Comparison of ENCODE assay signal across 8 mouse cellular contexts in genomic region chr5:140798158-140798557, GRCm38 (mm10). TPM values are rescaled to one million over a fixed set of nuclear protein-coding genes. Genes with fewer than 3 reads are reported as not detected.
A peak's percentile ranks its signal among the peaks of the same experiment; 100 is the strongest.
DNase-seq lines count a peak whose midpoint lies in the region; ATAC-seq lines count a peak whose summit lies in the region.

No protein-coding gene starts in this region.

- no peaks in the 10 kb centered on the region for H3K36me3 ChIP-seq in limb, embryonic 11.5 days (ENCODE audit: control insufficient read depth, insufficient read depth, low read length)
- H3K36me3 ChIP-seq in limb, embryonic 10.5 days, result no peaks in the 10 kb centered on the region
- H3K36me3 ChIP-seq in embryonic facial prominence, embryonic 15.5 days, result no peaks in the 10 kb centered on the region; the same call in 1 of the 2 replicates
- no peaks in the 10 kb centered on the region for H3K36me3 ChIP-seq in liver, embryonic 15.5 days (replicated peaks)
- no peaks in the 10 kb centered on the region for H3K36me3 ChIP-seq in forebrain, embryonic 13.5 days (ENCODE audit: poor library complexity, severe bottlenecking)

- no peak overlapping the region for H3K27ac ChIP-seq in limb, embryonic 11.5 days (replicated peaks; ENCODE audit: low read depth, low read length)
- H3K27ac ChIP-seq in limb, embryonic 10.5 days, result no peak overlapping the region
- H3K27ac ChIP-seq in embryonic facial prominence, embryonic 15.5 days (replicated peaks), result peak overlapping the region; percentile 55
- peak overlapping the region; percentile 20; the same call in 1 of the 2 replicates for H3K27ac ChIP-seq in liver, embryonic 15.5 days (replicated peaks)
- no peak overlapping the region for H3K27ac ChIP-seq in forebrain, embryonic 13.5 days

- intact Hi-C loops in heart, postnatal 36 days (cut with DNase I), result no loop called here

- H3K9ac ChIP-seq in limb, embryonic 11.5 days (ENCODE audit: low read length), result no peak overlapping the region
- H3K9ac ChIP-seq in embryonic facial prominence, embryonic 15.5 days, result no peak overlapping the region
- H3K9ac ChIP-seq in liver, embryonic 15.5 days, result no peak overlapping the region
- no peak overlapping the region for H3K9ac ChIP-seq in forebrain, embryonic 13.5 days

- ATAC-seq in limb, embryonic 11.5 days (ENCODE audit: insufficient number of reproducible peaks, low FRiP score, low TSS enrichment, low read depth), result no peak
- ATAC-seq in embryonic facial prominence, embryonic 15.5 days (ENCODE audit: insufficient number of reproducible peaks, low FRiP score, low TSS enrichment, low read depth), result no peak
- no peak for ATAC-seq in liver, embryonic 15.5 days (ENCODE audit: insufficient read depth)
- no peak for ATAC-seq in monocyte, adult 5-6 weeks (replicated peaks; ENCODE audit: insufficient number of reproducible peaks, low FRiP score, low TSS enrichment, poor library complexity, severe bottlenecking)
- no peak for ATAC-seq in forebrain, embryonic 13.5 days

- no peaks in the 10 kb centered on the region for H3K27me3 ChIP-seq in limb, embryonic 11.5 days (ENCODE audit: control insufficient read depth, insufficient read depth, low read length)
- H3K27me3 ChIP-seq in limb, embryonic 10.5 days (ENCODE audit: low read depth, poor library complexity, severe bottlenecking), result no peaks in the 10 kb centered on the region
- no peaks in the 10 kb centered on the region for H3K27me3 ChIP-seq in embryonic facial prominence, embryonic 15.5 days
- H3K27me3 ChIP-seq in liver, embryonic 15.5 days, result no peaks in the 10 kb centered on the region
- no peaks in the 10 kb centered on the region for H3K27me3 ChIP-seq in forebrain, embryonic 13.5 days

- H3K4me3 ChIP-seq in limb, embryonic 11.5 days (ENCODE audit: low read depth, low read length), result no peak overlapping the region
- H3K4me3 ChIP-seq in limb, embryonic 10.5 days, result no peak overlapping the region
- no peak overlapping the region for H3K4me3 ChIP-seq in embryonic facial prominence, embryonic 15.5 days (replicated peaks)
- H3K4me3 ChIP-seq in liver, embryonic 15.5 days (replicated peaks), result no peak overlapping the region
- H3K4me3 ChIP-seq in forebrain, embryonic 13.5 days, result no peak overlapping the region

- H3K9me3 ChIP-seq in limb, embryonic 11.5 days (ENCODE audit: control insufficient read depth, low read length), result no peaks in the 10 kb centered on the region
- H3K9me3 ChIP-seq in limb, embryonic 10.5 days (replicated peaks), result no peaks in the 10 kb centered on the region
- no peaks in the 10 kb centered on the region for H3K9me3 ChIP-seq in embryonic facial prominence, embryonic 15.5 days (replicated peaks)
- no peaks in the 10 kb centered on the region for H3K9me3 ChIP-seq in liver, embryonic 15.5 days (replicated peaks)
- no peaks in the 10 kb centered on the region for H3K9me3 ChIP-seq in forebrain, embryonic 13.5 days (replicated peaks)

- peaks cover 11% of the 10 kb centered on the region; the same call in 1 of the 2 replicates for H3K4me1 ChIP-seq in limb, embryonic 11.5 days (ENCODE audit: control insufficient read depth, insufficient read depth, low read length)
- peaks cover 31% of the 10 kb centered on the region for H3K4me1 ChIP-seq in limb, embryonic 10.5 days
- peaks cover 39% of the 10 kb centered on the region for H3K4me1 ChIP-seq in embryonic facial prominence, embryonic 15.5 days
- H3K4me1 ChIP-seq in liver, embryonic 15.5 days (replicated peaks), result peaks cover 79% of the 10 kb centered on the region
- H3K4me1 ChIP-seq in forebrain, embryonic 13.5 days, result peaks cover 19% of the 10 kb centered on the region

- DNase-seq in limb, embryonic 11.5 days (ENCODE audit: low spot score), result peak; percentile 22
- no peak for DNase-seq in limb, embryonic 10.5 days (ENCODE audit: low spot score)
- DNase-seq in heart, postnatal 36 days, result peak; percentile 67 to 72
- no peak for DNase-seq in spleen, postnatal 14 days (ENCODE audit: low spot score in 2 of 2)

- no peak overlapping the region for H3K4me2 ChIP-seq in limb, embryonic 11.5 days (ENCODE audit: low read depth, severe bottlenecking)
- H3K4me2 ChIP-seq in embryonic facial prominence, embryonic 15.5 days (replicated peaks), result no peak overlapping the region
- peak overlapping the region; percentile 18; the same call in 1 of the 2 replicates for H3K4me2 ChIP-seq in liver, embryonic 15.5 days
- H3K4me2 ChIP-seq in forebrain, embryonic 13.5 days, result no peak overlapping the region

- WGBS in limb, embryonic 11.5 days, result 87% methylated on average over 7 of the region's 7 CpGs
- 90% methylated on average over 7 of the region's 7 CpGs for WGBS in limb, embryonic 10.5 days
- 58% methylated on average over 7 of the region's 7 CpGs for WGBS in embryonic facial prominence, embryonic 15.5 days
- WGBS in liver, embryonic 15.5 days (ENCODE audit: insufficient replicate concordance), result 43% methylated on average over 7 of the region's 7 CpGs
- 82% methylated on average over 7 of the region's 7 CpGs for WGBS in forebrain, embryonic 13.5 days

RNA-seq across cellular contexts. Expression of gene Gna12, which starts 32.1 kb away (rescaled TPM):
- polyA plus RNA-seq in limb, embryonic 11.5 days (2014; fragmentation: Nextera tagmentation; extraction: Ambion mirVana), result 34.5 and 48.7 TPM in 2 replicates
- polyA plus RNA-seq in limb, embryonic 10.5 days (2016; fragmentation: Nextera tagmentation; extraction: Ambion mirVana), result 13.4 and 18.8 TPM in 2 replicates
- polyA plus RNA-seq in embryonic facial prominence, embryonic 15.5 days (2015; fragmentation: Nextera tagmentation; extraction: Ambion mirVana), result 24.6 and 35.3 TPM in 2 replicates
- total RNA-seq in heart, postnatal 36 days (2021), result 100 to 1,000 TPM; 109 to 114 TPM
- 14.1 and 18.9 TPM in 2 replicates for polyA plus RNA-seq in liver, embryonic 15.5 days (2015; fragmentation: Nextera tagmentation; extraction: Ambion mirVana)
- 10.1 to 11.7 TPM (median 10.6 TPM) in 3 replicates for total RNA-seq in monocyte, adult 5-6 weeks (2017)
- polyA plus RNA-seq in forebrain, embryonic 13.5 days (2015; fragmentation: Nextera tagmentation; extraction: Ambion mirVana), result 11.0 and 12.6 TPM in 2 replicates

Comparison
In these comparisons a context has a peak if more than half of its experiments do, and no peak if none do; other contexts are left out.
1. DNase-seq: peak in limb, embryonic 11.5 days (single experiment) and heart, postnatal 36 days (2 of 2); none in limb, embryonic 10.5 days (single experiment) and spleen, postnatal 14 days (0 of 2).
2. H3K27ac ChIP-seq: peak in embryonic facial prominence, embryonic 15.5 days (single experiment) and liver, embryonic 15.5 days (single experiment); none in limb, embryonic 11.5 days (single experiment), limb, embryonic 10.5 days (single experiment) and forebrain, embryonic 13.5 days (single experiment).